Mouse (Mus musculus) B cell, adult 2 months (primary cell): ENCODE data around the gene Rgs6.

Source experiments
- DNase-seq, 2 experiments: peaks; one replicate each; pipeline ENCODE4 v3.0.0; 2022

Gene Rgs6

GRCm38 (mm10) chr12:83043980-83044620, 456.0 kb downstream of the Rgs6 start:
- DNase-seq: no peak

- DNase-seq: no peak
Observed at GRCm38 (mm10) chr12:83044621-83044990, 456.5 kb downstream of the Rgs6 start.

- DNase-seq: no peak
Observed at GRCm38 (mm10) chr12:83045001-83045531, 457.0 kb downstream of the Rgs6 start.

GRCm38 (mm10) chr12:83046734-83047133, 458.6 kb downstream of the Rgs6 start:
- DNase-seq: no peak

GRCm38 (mm10) chr12:83047710-83048109, 459.6 kb downstream of the Rgs6 start:
- no peak for DNase-seq

- no peak for DNase-seq
Observed at GRCm38 (mm10) chr12:83050514-83050913, 462.4 kb downstream of the Rgs6 start.

- no peak for DNase-seq
Observed at GRCm38 (mm10) chr12:83052391-83052790, 464.3 kb downstream of the Rgs6 start.

GRCm38 (mm10) chr12:83055690-83056089, 467.6 kb downstream of the Rgs6 start:
- DNase-seq: no peak

- DNase-seq: no peak
Observed at GRCm38 (mm10) chr12:83066426-83066825, 478.3 kb downstream of the Rgs6 start.

- DNase-seq: no peak
Observed at GRCm38 (mm10) chr12:83070848-83071247, 482.8 kb downstream of the Rgs6 start.

- DNase-seq: no peak
Observed at GRCm38 (mm10) chr12:83072181-83072887, 484.2 kb downstream of the Rgs6 start.

GRCm38 (mm10) chr12:83072951-83073878, 485.1 kb downstream of the Rgs6 start:
- DNase-seq: no peak

GRCm38 (mm10) chr12:83073879-83074368, 485.8 kb downstream of the Rgs6 start:
- no peak for DNase-seq

GRCm38 (mm10) chr12:83076179-83076578, 488.1 kb downstream of the Rgs6 start:
- DNase-seq: no peak

- no peak for DNase-seq
Observed at GRCm38 (mm10) chr12:83077486-83077885, 489.4 kb downstream of the Rgs6 start.

GRCm38 (mm10) chr12:83083427-83083826, 495.3 kb downstream of the Rgs6 start:
- no peak for DNase-seq

GRCm38 (mm10) chr12:83084614-83085013, 496.5 kb downstream of the Rgs6 start:
- DNase-seq: no peak

GRCm38 (mm10) chr12:83087010-83087409, 498.9 kb downstream of the Rgs6 start:
- no peak for DNase-seq

- no peak for DNase-seq
Observed at GRCm38 (mm10) chr12:83087555-83087954, 499.5 kb downstream of the Rgs6 start.

GRCm38 (mm10) chr12:83092001-83092400, 503.9 kb downstream of the Rgs6 start:
- no peak for DNase-seq

- DNase-seq: no peak
Observed at GRCm38 (mm10) chr12:83097787-83098186, 509.7 kb downstream of the Rgs6 start.

- no peak for DNase-seq
Observed at GRCm38 (mm10) chr12:83098646-83099371, 510.7 kb downstream of the Rgs6 start.
